Mouse (Mus musculus): Measurements from ENCODE around the gene Alpl. TPM values are rescaled to one million over a fixed set of nuclear protein-coding genes. Genes with fewer than 3 reads are reported as not detected.

The Alpl gene
- polyA plus RNA-seq, 1 experiment from 2014 or later = 15.3 TPM

DNA sequence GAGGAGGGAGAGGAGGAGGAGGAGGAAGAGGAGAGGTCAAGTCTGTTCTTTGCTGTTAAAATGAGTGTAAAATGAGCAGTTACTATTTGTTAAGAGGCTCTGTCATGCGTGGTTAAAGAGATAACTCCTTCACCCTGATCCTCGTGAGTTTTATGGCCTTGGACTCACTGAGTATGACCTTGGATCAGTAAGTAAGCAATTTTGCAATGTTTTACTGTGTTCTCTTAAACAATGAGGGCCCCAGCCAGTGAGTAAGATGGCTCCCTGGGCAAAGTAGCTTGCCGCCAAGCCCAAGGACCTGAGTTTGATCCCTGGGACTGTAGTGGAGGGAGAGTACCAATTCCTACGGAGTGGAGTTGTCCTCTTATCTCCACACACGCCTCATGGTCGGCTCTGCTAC, 95.2 kb downstream of the Alpl start:
- Histone ChIP-seq H3K4me2 (replicated peaks) (no peak overlapping the region), H3K27me3 (no peaks in the 10 kb centered on the region), H3K9me3 (no peaks in the 10 kb centered on the region), H3K27ac (no peak overlapping the region), H3K4me3 (no peak overlapping the region), H3K36me3 (no peaks in the 10 kb centered on the region), H3K4me1 (peaks cover 29% of the 10 kb centered on the region), H3K9ac (no peak overlapping the region)
- ATAC-seq (ENCODE audit: low FRiP score, low read depth) = no peak
- WGBS = 63% methylated on average over 6 of the region's 6 CpGs

DNA sequence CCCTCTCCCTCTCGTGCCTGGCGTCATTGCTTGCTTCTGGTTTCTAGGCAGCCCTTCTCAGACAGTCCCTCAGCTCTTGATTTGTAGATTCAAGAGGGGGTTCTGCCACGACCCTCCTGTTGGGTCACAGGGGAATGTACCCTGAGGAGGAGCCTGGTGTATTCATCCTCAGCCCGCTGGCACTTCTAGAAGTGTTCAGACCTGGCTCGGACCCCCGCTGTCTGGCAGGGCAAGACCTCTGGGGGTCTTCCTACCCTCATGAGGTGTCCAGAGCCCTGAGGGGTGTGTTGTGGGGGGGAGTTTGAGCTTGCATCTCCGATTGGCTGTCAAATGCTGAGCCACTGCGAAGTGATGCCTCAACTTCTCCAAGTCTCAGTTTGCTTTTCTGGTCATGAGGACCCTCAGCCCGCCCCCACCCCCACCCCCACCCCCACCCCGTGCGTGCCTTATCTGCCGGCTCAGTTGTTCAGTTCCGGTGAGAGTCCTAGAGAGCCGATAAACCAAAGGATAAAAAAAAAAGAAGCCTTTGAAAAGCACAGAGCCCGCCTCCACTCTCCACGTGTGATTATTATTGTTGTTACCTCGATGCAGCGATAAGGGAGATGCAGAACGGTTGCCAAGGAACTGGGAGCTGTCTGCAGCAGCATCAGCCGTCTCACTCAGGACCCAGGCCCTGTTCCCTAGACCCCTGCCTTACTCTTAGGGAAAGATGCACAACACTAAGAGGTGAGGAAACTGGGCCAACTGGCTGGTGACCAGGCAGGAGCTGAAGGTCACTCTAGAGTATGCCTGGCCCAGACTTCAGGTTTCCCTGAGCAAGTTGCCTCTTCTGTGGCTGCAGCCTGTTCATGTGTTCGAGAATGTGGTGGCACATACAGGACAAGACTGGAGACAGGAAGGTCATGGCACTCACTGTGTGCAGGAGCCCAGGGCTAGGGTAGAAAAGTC, 96.6 kb downstream of the Alpl start:
- Histone ChIP-seq H3K4me2 (replicated peaks) (no peak overlapping the region), H3K27ac (no peak overlapping the region), H3K4me1 (peaks cover 36% of the 10 kb centered on the region), H3K27me3 (no peaks in the 10 kb centered on the region), H3K4me3 (no peak overlapping the region), H3K9me3 (no peaks in the 10 kb centered on the region), H3K9ac (no peak overlapping the region), H3K36me3 (no peaks in the 10 kb centered on the region)
- WGBS = 63% methylated on average over 21 of the region's 21 CpGs
- no peak for ATAC-seq (ENCODE audit: low FRiP score, low read depth)

DNA sequence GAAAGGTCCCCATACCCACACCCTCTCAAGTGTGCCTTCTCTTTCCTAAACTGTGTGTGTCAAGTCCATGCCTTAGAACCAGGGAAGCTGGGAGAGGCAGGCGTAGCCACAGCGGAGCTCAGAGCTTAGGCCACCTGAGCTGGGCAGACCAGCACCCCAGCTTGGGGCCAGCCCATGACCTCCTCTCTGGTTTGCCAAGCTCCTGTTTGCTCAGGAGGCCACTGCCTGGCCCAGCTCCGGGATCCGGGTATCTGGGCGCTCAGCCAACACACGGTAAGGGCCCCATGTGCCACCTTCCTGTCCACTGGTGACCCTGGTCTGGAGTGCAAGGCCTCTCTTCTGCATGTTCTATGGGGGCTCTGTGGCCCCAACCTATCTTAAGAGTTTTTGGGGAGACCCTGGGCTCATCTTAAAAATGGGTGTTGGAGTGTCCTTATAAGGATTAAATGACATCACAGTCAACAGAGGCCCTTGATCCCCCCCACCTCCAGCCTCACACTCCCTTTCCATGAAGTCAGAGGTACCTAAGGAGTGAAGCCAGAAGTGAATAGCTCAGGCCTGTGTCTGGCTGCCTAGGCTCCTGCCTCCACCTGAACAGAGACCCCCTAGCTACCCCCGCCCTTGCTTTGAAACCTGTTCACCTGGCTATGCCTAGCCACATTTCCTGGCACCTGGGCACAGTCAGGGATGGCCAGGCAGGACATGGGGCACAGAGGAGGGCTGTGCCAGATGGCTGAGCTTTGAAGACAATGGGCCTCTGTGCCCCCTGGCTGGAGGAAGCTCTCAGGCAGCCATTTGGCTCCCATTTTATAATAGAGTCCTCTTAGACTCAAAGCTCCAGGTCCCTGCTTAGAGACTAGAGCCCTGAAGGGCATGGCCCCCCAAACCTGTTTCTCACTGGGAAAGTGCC, 97.9 kb downstream of the Alpl start:
- ATAC-seq (ENCODE audit: low FRiP score, low read depth) = no peak
- H3K27me3 ChIP-seq = no peaks in the 10 kb centered on the region; the same call in 1 of the 2 replicates
- H3K4me2 ChIP-seq (replicated peaks) = no peak overlapping the region
- 74% methylated on average over 7 of the region's 7 CpGs for WGBS
- H3K9ac ChIP-seq = no peak overlapping the region
- no peak overlapping the region for H3K4me3 ChIP-seq
- H3K27ac ChIP-seq = peak overlapping the region; percentile 12
- peaks cover 36% of the 10 kb centered on the region for H3K4me1 ChIP-seq
- no peaks in the 10 kb centered on the region for H3K9me3 ChIP-seq
- no peaks in the 10 kb centered on the region for H3K36me3 ChIP-seq

DNA sequence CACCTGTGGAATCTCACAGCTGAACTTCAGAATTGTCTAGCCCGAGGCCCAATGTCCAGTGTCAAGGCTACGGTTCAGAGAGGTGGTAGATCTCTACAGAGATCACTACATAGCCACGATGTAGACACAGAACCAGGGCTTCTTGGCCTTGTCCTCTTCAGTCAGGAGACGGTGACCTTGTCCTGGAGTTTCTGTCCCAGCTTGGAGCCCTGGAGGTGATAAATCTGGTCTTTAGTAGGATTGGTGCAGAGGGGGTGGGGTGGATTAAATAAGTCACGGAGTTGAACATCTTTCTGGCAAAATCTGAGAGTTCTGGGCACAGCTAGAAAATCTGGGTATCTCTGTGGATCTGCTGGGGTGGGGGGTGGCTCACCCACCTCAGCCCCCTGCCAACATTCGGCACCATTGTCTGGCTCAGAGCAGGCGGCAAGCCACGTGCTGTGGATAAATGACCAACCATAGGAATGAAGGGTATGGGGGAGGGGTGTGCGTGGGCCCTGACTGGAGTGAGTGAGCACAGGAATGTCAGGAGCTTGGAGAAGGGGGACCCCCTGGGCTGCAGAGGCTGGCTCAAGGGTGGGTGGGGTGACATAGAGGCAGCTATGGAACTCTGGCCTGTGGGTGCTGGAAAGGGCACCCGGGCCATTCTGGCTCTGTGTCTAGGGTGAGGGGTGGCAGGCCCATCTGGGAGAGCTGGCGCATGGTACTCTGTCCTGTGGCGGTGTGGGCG, 98.9 kb downstream of the Alpl start:
- Histone ChIP-seq H3K9ac (no peak overlapping the region), H3K4me1 (peaks cover 36% of the 10 kb centered on the region), H3K4me2 (replicated peaks) (no peak overlapping the region), H3K4me3 (no peak overlapping the region), H3K9me3 (no peaks in the 10 kb centered on the region), H3K27me3 (no peaks in the 10 kb centered on the region; the same call in 1 of the 2 replicates), H3K36me3 (no peaks in the 10 kb centered on the region), H3K27ac (peak overlapping the region; percentile 12; the same call in 1 of the 2 replicates)
- 0 out of 2 replicates have a peak, but pooled peaks have one; percentile 25 for ATAC-seq (ENCODE audit: low FRiP score, low read depth)
- 72% methylated on average over 13 of the region's 13 CpGs for WGBS

DNA sequence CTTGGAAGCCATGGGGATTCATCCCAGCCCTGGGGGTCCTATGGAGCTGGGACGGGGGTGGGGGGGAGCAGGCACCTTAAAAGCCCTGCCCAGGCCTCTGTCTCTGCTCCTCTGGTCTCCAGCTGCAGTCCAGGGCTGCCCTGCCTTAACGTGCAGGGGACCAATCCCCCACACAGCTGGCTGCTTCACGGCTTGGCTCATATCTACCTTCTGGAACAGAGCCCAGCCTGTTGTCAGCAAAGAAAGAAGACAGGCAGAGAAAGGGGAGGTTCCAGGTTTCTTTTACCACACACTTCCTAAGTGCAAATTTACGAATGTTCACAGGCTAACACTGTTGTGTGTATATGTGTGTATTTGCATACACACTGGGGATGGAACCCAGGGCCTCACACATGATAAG, 100.3 kb downstream of the Alpl start:
- no peak overlapping the region for H3K4me2 ChIP-seq (replicated peaks)
- H3K9me3 ChIP-seq = no peaks in the 10 kb centered on the region
- no peaks in the 10 kb centered on the region; the same call in 1 of the 2 replicates for H3K27me3 ChIP-seq
- no peak for ATAC-seq (ENCODE audit: low FRiP score, low read depth)
- H3K4me1 ChIP-seq = peaks cover 36% of the 10 kb centered on the region
- peak overlapping the region; percentile 34; the same call in 1 of the 2 replicates for H3K27ac ChIP-seq
- WGBS = 16% methylated on average over 4 of the region's 4 CpGs
- H3K4me3 ChIP-seq = no peak overlapping the region
- no peaks in the 10 kb centered on the region for H3K36me3 ChIP-seq
- H3K9ac ChIP-seq = no peak overlapping the region

DNA sequence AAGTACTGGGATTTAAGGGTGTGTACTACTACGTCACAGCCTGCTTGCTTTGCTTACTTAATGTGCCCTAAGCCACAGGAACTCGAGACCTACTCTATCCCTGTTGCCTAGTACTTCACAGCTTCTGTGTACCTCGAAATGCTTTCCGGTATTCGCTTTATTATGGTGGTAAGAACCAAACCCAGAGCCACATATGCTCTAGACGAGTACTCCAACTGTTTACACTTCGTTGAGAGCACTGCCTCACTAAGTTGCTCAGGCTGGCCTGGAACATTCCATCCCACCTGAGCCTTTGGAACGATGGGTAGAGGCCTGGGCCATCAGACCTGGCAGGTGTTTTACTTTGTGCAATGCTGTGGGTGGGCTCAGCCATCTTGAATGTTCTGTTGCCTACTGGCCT, 100.9 kb downstream of the Alpl start:
- H3K4me2 ChIP-seq (replicated peaks) = no peak overlapping the region
- H3K9me3 ChIP-seq = no peaks in the 10 kb centered on the region
- H3K4me1 ChIP-seq = peaks cover 36% of the 10 kb centered on the region
- no peaks in the 10 kb centered on the region; the same call in 1 of the 2 replicates for H3K27me3 ChIP-seq
- H3K36me3 ChIP-seq = no peaks in the 10 kb centered on the region
- peak overlapping the region; percentile 34; the same call in 1 of the 2 replicates for H3K27ac ChIP-seq
- ATAC-seq (ENCODE audit: low FRiP score, low read depth) = no peak
- H3K4me3 ChIP-seq = no peak overlapping the region
- H3K9ac ChIP-seq = no peak overlapping the region
- 73% methylated on average over 8 of the region's 8 CpGs for WGBS

DNA sequence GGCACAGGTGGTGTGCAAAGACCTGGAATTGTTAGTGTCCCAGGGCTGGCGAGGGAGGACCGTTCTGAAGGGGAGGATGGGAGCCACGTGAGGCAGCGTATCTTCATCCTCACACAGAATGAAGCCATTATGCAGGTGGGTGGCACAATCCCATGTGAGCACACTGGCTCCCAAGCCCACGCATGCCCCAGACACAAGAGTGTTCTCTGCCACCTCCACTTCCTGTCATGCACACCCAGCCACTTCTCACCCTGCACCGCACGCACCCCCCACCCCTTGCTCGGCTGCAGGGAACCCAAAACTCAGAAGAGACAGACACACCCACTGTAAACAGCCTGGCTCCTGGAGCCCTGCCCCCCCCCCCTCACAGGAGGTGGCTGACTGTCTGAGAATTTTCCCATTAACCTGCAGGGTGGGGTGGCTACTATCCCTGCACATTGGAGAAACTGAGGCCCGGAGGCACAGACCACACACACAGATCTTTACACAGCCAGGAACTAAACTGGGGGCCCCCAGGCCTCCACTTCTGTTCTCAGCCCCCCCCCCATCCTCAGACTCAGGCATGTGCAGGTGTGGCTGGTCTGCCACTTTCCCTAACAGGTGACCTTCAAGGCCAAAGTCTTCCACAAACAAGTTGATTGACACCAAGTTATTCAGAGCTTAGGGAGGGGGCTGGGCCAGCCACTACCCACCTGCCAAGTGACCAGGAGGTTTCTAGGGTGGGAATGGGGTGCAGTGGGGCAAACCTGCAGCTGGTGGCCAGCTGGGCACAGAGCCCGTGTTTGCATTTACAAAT, 103.9 kb downstream of the Alpl start:
- 84% methylated on average over 10 of the region's 10 CpGs for WGBS
- H3K4me2 ChIP-seq (replicated peaks) = no peak overlapping the region

More for the DNA sequence above, 103.9 kb downstream of the Alpl start:
- Histone ChIP-seq H3K4me1 (peaks cover 18% of the 10 kb centered on the region), H3K4me3 (no peak overlapping the region), H3K27ac (no peak overlapping the region), H3K27me3 (no peaks in the 10 kb centered on the region; the same call in 1 of the 2 replicates), H3K36me3 (no peaks in the 10 kb centered on the region), H3K9me3 (no peaks in the 10 kb centered on the region), H3K9ac (no peak overlapping the region)
- no peak for ATAC-seq (ENCODE audit: low FRiP score, low read depth)

Other genes with a start within 250 kb of the Alpl start
- gene Ldlrad2, start 221.8 kb downstream of the Alpl start, polyA plus RNA-seq (2015; fragmentation: Nextera tagmentation; extraction: Ambion mirVana) = not detected in 2 replicates
- 78.6 and 81.4 TPM in 2 replicates for gene Usp48, start 202.6 kb downstream of the Alpl start, polyA plus RNA-seq (2015; fragmentation: Nextera tagmentation; extraction: Ambion mirVana)
- gene Rap1gap, start 131.7 kb downstream of the Alpl start, polyA plus RNA-seq (2015; fragmentation: Nextera tagmentation; extraction: Ambion mirVana) = 10.7 and 11.4 TPM in 2 replicates
- 29.2 and 31.4 TPM in 2 replicates for gene Ece1, start 65.9 kb upstream of the Alpl start, polyA plus RNA-seq (2015; fragmentation: Nextera tagmentation; extraction: Ambion mirVana)
- 38.4 and 38.6 TPM in 2 replicates for gene Eif4g3, start 196.6 kb upstream of the Alpl start, polyA plus RNA-seq (2015; fragmentation: Nextera tagmentation; extraction: Ambion mirVana)

Data from limb, embryonic 13.5 days (tissue).